Mouse (Mus musculus) C2C12 (cell line): ENCODE results near the gene Olfr1490. TPM values are rescaled to one million over a fixed set of nuclear protein-coding genes. Genes with fewer than 3 reads are reported as not detected.
"Not testable (repeated sequence)": the region's sequence is repeated elsewhere in the genome, so short reads cannot be mapped to it uniquely, and the experiment has no call there.

Experiments
- H3K27me3 ChIP-seq: one replicate; pipeline ENCODE4 v1.6.1; 2011; ENCODE audit not compliant: control insufficient read depth, insufficient read depth, insufficient read length
- H3K36me3 ChIP-seq: one replicate; pipeline ENCODE4 v1.6.1; 2011; ENCODE audit not compliant: control insufficient read depth, insufficient read depth
- H3K4me3 ChIP-seq: one replicate; pipeline ENCODE4 v1.5.1; 2011; ENCODE audit warnings: mild to moderate bottlenecking, control low read depth; ENCODE audit not compliant: poor library complexity, insufficient read depth, severe bottlenecking
- H3K79me2 ChIP-seq: one replicate; pipeline ENCODE4 v1.6.1; 2011; ENCODE audit not compliant: control insufficient read depth, insufficient read depth
- H3K79me3 ChIP-seq: one replicate; pipeline ENCODE4 v1.6.1; 2011; ENCODE audit warnings: low read depth, control low read depth
- H3ac ChIP-seq: one replicate; pipeline ENCODE3; 2011; ENCODE audit warnings: low read depth; ENCODE audit not compliant: control insufficient read depth, insufficient read length
- CEBPB ChIP-seq: IDR thresholded peaks from one replicate; pipeline ENCODE4 v1.6.1; 2011; ENCODE audit warnings: low read depth, mild to moderate bottlenecking, control low read depth, moderate library complexity
- CTCF ChIP-seq: IDR thresholded peaks from one replicate; pipeline ENCODE4 v1.5.1; 2011; ENCODE audit not compliant: control insufficient read depth, insufficient read depth, insufficient read length
- FOSL1 ChIP-seq: IDR thresholded peaks from one replicate; pipeline ENCODE4 v1.8.0; 2011; ENCODE audit warnings: mild to moderate bottlenecking, low read length; ENCODE audit not compliant: poor library complexity, insufficient read depth, severe bottlenecking
- MAX ChIP-seq: IDR thresholded peaks from one replicate; pipeline ENCODE4 v1.6.1; 2011; ENCODE audit warnings: mild to moderate bottlenecking, control low read depth
- MYOD1 ChIP-seq: IDR thresholded peaks from one replicate; pipeline ENCODE4 v1.6.1; 2011; ENCODE audit warnings: low read depth; ENCODE audit not compliant: control insufficient read depth, insufficient read length
- MYOG ChIP-seq: IDR thresholded peaks from one replicate; pipeline ENCODE4 v1.6.1; 2011; ENCODE audit not compliant: control insufficient read depth, insufficient read length; ENCODE audit errors: extremely low read depth
- USF1 ChIP-seq: IDR thresholded peaks from one replicate; pipeline ENCODE4 v1.6.1; 2011; ENCODE audit warnings: low read depth, mild to moderate bottlenecking, control low read depth, moderate library complexity
- long read RNA-seq, 2 experiments: library from polyadenylated mRNA; unstranded; transcript quantifications; one replicate each; pipeline ENCODE4 v2.0.0; 2019 to 2020
- microRNA-seq: library from miRNA; unstranded; fragments of <30 nt; microRNA quantifications from one replicate; pipeline ENCODE4, GENCODE M21; 2019; ENCODE audit warnings: borderline microRNAs expressed
- polyA plus RNA-seq: library from polyadenylated mRNA; unstranded; fragments of >200 nt; fragmentation: generic; extraction: Trizol; gene quantifications from one replicate; pipeline ENCODE4 v1.2.1, GENCODE M21; 2012; ENCODE audit warnings: missing spikeins

Olfr1490 gene
- polyA plus RNA-seq = not detected
- long read RNA-seq, experiment 1 = 0 reads
- long read RNA-seq, experiment 2 = 0 reads

DNA sequence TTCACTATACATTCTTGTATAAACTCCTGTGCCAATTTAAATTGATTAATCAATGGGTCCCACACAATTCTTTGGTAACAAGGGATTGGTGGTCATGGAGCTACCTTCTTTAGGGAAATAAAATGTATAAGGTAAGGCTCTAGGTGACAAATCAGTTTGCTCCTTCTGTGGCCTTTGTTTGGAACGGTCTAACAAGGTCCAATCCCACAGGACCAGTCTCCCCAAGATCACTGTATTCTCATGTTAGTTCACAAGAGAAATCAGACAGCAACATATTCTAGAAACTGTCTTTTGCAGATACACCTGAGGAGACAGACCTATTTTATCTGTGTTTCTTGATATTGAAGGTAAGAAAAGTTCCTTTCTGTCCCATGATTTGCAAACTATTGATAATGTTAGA is at the start of gene Olfr1490:
Gene Olfr1490, plus strand, starts transcription at position 301 of the 400 bp plus-strand sequence.
- Histone ChIP-seq H3ac (no peak within 1 kb of the TSS), H3K79me3 (no peaks in the 10 kb centered on the region), H3K27me3 (no peaks in the 10 kb centered on the region), H3K79me2 (no peaks in the 10 kb centered on the region), H3K4me3 (no peak within 1 kb of the TSS), H3K36me3 (no peaks in the 10 kb centered on the region)
- no peak for TF ChIP-seq CEBPB
- no peak for TF ChIP-seq FOSL1
- TF ChIP-seq CTCF = no peak
- TF ChIP-seq MAX = no peak
- no peak for TF ChIP-seq MYOD1
- TF ChIP-seq USF1 = no peak
- TF ChIP-seq MYOG = no peak

DNA sequence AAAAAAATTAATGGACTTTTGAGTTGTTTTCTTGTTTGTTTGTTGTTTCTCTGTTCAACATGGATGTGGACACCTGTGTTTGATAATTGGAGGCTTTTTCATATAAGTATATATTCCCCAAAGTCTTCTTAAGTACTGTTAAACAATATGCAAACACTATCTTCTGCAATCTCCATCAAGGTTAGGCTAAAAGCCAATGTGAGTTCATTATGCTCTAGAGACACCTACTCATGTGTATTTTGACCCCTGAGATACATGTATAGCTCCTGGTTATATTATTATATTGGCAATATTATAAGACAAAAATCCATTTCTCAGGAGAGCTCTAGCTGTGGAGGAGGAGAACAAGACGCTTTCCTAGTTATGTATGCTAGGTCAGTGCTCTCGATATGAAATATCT is 33.8 kb upstream of the Olfr1490 start, which contains the start of gene Olfr1487:
Gene Olfr1487, plus strand, starts transcription at position 301 of the 400 bp plus-strand sequence.
- not testable (repeated sequence) for H3K36me3 ChIP-seq, H3K79me3 ChIP-seq, H3K27me3 ChIP-seq, H3K79me2 ChIP-seq, H3ac ChIP-seq, H3K4me3 ChIP-seq

DNA sequence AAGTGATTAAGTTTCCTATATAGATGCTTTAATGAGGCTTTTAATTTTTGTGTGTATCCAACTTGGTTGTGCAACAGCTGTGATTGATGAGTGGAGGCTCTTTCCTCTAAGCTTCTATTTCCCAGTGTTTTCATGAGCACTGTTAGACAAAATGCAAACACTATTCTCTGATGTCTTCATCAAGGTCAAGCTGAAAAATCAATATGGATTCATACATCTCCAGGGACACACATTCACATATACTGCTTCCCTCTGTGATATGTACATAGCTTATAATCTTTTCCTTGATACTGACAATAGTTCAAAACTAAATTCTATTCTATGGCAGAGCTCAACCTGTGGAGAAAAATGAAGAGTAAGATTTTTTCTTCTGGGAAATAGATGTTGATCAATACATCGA is 19.6 kb upstream of the Olfr1490 start, which contains the start of gene Olfr1489:
Gene Olfr1489, plus strand, starts transcription at position 301 of the 400 bp plus-strand sequence.
- Histone ChIP-seq H3K27me3 (no peaks in the 10 kb centered on the region), H3ac (no peak within 1 kb of the TSS), H3K79me3 (no peaks in the 10 kb centered on the region), H3K79me2 (no peaks in the 10 kb centered on the region), H3K4me3 (no peak within 1 kb of the TSS), H3K36me3 (no peaks in the 10 kb centered on the region)
- TF ChIP-seq FOSL1 (no peak), USF1 (no peak), CEBPB (no peak), MAX (no peak), MYOG (no peak), MYOD1 (no peak), CTCF (no peak)

DNA sequence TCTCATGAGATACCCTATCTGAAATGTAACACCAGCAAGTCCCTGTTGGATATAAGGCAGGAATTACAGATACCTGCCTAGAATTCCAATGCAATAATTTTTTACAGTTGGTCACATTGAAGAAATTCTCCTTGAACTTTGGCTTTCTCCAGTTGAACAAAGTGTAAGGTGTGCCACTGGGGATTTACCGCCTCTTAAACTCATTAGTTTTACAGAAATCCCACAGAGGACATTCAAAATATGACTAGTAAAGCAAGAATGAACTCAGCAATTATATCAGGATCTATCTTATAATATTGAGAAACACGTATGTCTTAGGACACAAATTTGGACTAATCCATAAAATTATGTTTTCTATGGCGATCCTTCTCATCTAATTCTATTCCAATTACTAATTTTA is 46.1 kb downstream of the Olfr1490 start, which contains the start of gene Olfr1491:
Gene Olfr1491, plus strand, starts transcription at position 301 of the 400 bp plus-strand sequence.
- Histone ChIP-seq H3ac (no peak within 1 kb of the TSS), H3K36me3 (no peaks in the 10 kb centered on the region), H3K79me3 (no peaks in the 10 kb centered on the region), H3K27me3 (no peaks in the 10 kb centered on the region), H3K4me3 (no peak within 1 kb of the TSS), H3K79me2 (no peaks in the 10 kb centered on the region)
- TF ChIP-seq MAX = no peak
- no peak for TF ChIP-seq FOSL1
- no peak for TF ChIP-seq MYOG
- TF ChIP-seq USF1 = no peak
- TF ChIP-seq MYOD1 = no peak
- no peak for TF ChIP-seq CTCF
- no peak for TF ChIP-seq CEBPB

Small RNA genes within 50 kb of the gene (microRNA-seq; reads per million reads assigned to microRNA genes)
- not detected for gene Gm23931

Other genes with a start within 250 kb of the Olfr1490 start
- not detected for gene Olfr1469, start 243.2 kb upstream of the Olfr1490 start, polyA plus RNA-seq
- not detected for gene Olfr1471, start 207.7 kb upstream of the Olfr1490 start, polyA plus RNA-seq
- not detected for gene Olfr1472, start 195.0 kb upstream of the Olfr1490 start, polyA plus RNA-seq
- not detected for gene Olfr1474, start 181.5 kb upstream of the Olfr1490 start, polyA plus RNA-seq
- not detected for gene Olfr1475, start 170.9 kb upstream of the Olfr1490 start, polyA plus RNA-seq
- not detected for gene Olfr1477, start 150.5 kb upstream of the Olfr1490 start, polyA plus RNA-seq
- not detected for gene Olfr1480, start 123.2 kb upstream of the Olfr1490 start, polyA plus RNA-seq
- gene Olfr1484, start 67.6 kb upstream of the Olfr1490 start, polyA plus RNA-seq = not detected
- not detected for gene Olfr1487, start 33.7 kb upstream of the Olfr1490 start, polyA plus RNA-seq
- gene Olfr1489, start 19.5 kb upstream of the Olfr1490 start, polyA plus RNA-seq = not detected
- not detected for gene Olfr1491, start 46.2 kb downstream of the Olfr1490 start, polyA plus RNA-seq
- not detected for gene Olfr1493-ps1, start 72.2 kb downstream of the Olfr1490 start, polyA plus RNA-seq
- gene Olfr1494, start 88.6 kb downstream of the Olfr1490 start, polyA plus RNA-seq = not detected
- gene Olfr1495, start 113.5 kb downstream of the Olfr1490 start, polyA plus RNA-seq = not detected
- not detected for gene Olfr1496, start 126.8 kb downstream of the Olfr1490 start, polyA plus RNA-seq
- gene Olfr1497, start 147.1 kb downstream of the Olfr1490 start, polyA plus RNA-seq = not detected
- not detected for gene Olfr1499, start 168.4 kb downstream of the Olfr1490 start, polyA plus RNA-seq
- gene Olfr1500, start 179.4 kb downstream of the Olfr1490 start, polyA plus RNA-seq = not detected
- gene Olfr1501, start 199.6 kb downstream of the Olfr1490 start, polyA plus RNA-seq = not detected
- not detected for gene Olfr1502, start 210.7 kb downstream of the Olfr1490 start, polyA plus RNA-seq
- not detected for gene Olfr1504, start 246.8 kb downstream of the Olfr1490 start, polyA plus RNA-seq